ENCODE assay signal across 16 mouse cellular contexts in the genomic region with DNA sequence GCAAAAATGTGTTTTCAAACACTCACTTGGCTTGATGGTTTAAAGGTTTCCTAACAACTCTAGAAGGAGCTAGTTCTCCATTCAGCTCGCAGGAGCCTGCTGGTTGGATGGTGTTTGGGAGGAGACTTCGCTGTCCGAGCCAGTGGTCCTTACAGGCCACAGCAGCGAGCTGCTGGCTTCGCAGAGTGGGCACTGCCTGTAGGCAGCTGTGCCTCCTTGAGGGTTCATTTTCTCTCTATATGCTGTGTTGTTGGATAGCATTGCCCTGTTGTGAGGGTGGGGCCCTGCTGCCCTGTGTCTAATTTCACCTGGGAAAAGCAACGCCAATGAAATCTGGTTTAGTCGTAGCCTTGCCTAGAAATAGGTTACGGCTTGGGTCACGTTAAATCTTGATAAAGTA. TPM values are rescaled to one million over a fixed set of nuclear protein-coding genes. Genes with fewer than 3 reads are reported as not detected.
DNase-seq lines count a peak whose midpoint lies in the region; TF ChIP-seq lines count a peak whose summit lies in the region.
"Had no signal": no experiment of that assay in that cellular context is flagged by ENCODE, and none has a peak within 500 bp of the region (broad histone marks: within the 10 kb centered on the region; RNA-seq: fewer than 3 reads in every experiment).

No protein-coding gene starts in this region.

- TF ChIP-seq POLR2A in olfactory bulb, adult 2 months (IDR thresholded peaks at IDR 0.05; ENCODE audit: insufficient read depth, low read depth, low read length): no peak

- H3K4me3 ChIP-seq in gastrocnemius, adult 2 months: no peak overlapping the region
- no peak overlapping the region for H3K4me3 ChIP-seq in olfactory bulb, adult 2 months (ENCODE audit: insufficient read depth, low read depth, low read length)

- no peak for TF ChIP-seq CTCF in gastrocnemius, adult 2 months (IDR thresholded peaks at IDR 0.05)
- TF ChIP-seq CTCF in olfactory bulb, adult 2 months (IDR thresholded peaks at IDR 0.05; ENCODE audit: insufficient read depth, low read depth, low read length): no peak

- WGBS in olfactory bulb, adult 2 months: 75% methylated on average over 9 of the region's 9 CpGs

- peak overlapping the region; percentile 92 for H3K27ac ChIP-seq in gastrocnemius, adult 2 months
- H3K27ac ChIP-seq in olfactory bulb, adult 2 months (ENCODE audit: insufficient read depth, low read depth, low read length): 0 out of 2 replicates have a peak overlapping the region, but pooled peaks have one; percentile 4

- peaks cover 10% of the 10 kb centered on the region for H3K4me1 ChIP-seq in olfactory bulb, adult 2 months (ENCODE audit: control insufficient read depth, insufficient read depth, low read length)

- peak; percentile 36 for DNase-seq in gastrocnemius, adult 2 months
- no peak for DNase-seq in gastrocnemius, adult 18-20 months (ENCODE audit: low spot score)
- DNase-seq in heart, adult 11 months: peak; percentile 90
- no peak for DNase-seq in heart, postnatal 14 days
- DNase-seq in layer of hippocampus, postnatal 25 days (ENCODE audit: extremely low spot score in 1 of 2, low spot score in 1 of 2): no peak
- DNase-seq: adrenal gland, adult 2 months; adrenal gland, adult 8-10 months; adrenal gland, postnatal 10 days; adrenal gland, postnatal 14 days; adrenal gland, postnatal 25 days; adrenal gland, postnatal 36 days; B cell, adult 2 months; cerebellum, adult 11 months; cerebellum, adult 11-12 months; cerebellum, adult 18-20 months had no signal

- intact Hi-C loops in gastrocnemius, adult 2 months (cut with DNase I): loop anchor here (5.0 to 10.0 kb wide), 4 partner anchors 55 to 280 kb away; no protein-coding TSS in a partner anchor
- intact Hi-C loops in heart, postnatal 14 days (cut with DNase I): loop anchor here (10.0 kb wide), 2 partner anchors 198 to 258 kb away; no protein-coding TSS in a partner anchor

RNA-seq across cellular contexts. Expression of gene Rbm20, which starts 29.8 kb away (rescaled TPM):
- total RNA-seq in gastrocnemius, adult 2 months (2021): 10 to 100 TPM; 72.6 to 73.2 TPM
- 10 to 100 TPM; 75.3 to 75.4 TPM for total RNA-seq in gastrocnemius, adult 18-20 months (2021)
- total RNA-seq in heart, postnatal 14 days (2021): 100 to 1,000 TPM; 224 to 225 TPM
- not detected in 2 replicates for polyA plus RNA-seq in olfactory bulb, adult 2 months (2012; ENCODE audit: insufficient read depth, insufficient read length, low replicate concordance, missing spikeins)
- total RNA-seq in layer of hippocampus, postnatal 25 days (2021): 1 to 10 TPM; 2.7 to 3.4 TPM

RNA-seq across cellular contexts. Expression of gene Smc3, which starts 47.1 kb away (rescaled TPM):
- total RNA-seq in gastrocnemius, adult 2 months (2021): 10 to 100 TPM; 15.6 to 20.0 TPM
- 10 to 100 TPM; 15.5 to 15.8 TPM for total RNA-seq in gastrocnemius, adult 18-20 months (2021)
- total RNA-seq in heart, postnatal 14 days (2021): 10 to 100 TPM; 22.1 to 22.8 TPM
- polyA plus RNA-seq in olfactory bulb, adult 2 months (2012; ENCODE audit: insufficient read depth, insufficient read length, low replicate concordance, missing spikeins): 104 TPM in 1 of 2 replicates, not detected in the other
- total RNA-seq in layer of hippocampus, postnatal 25 days (2021): 10 to 100 TPM; 37.7 to 42.4 TPM

RNA-seq across cellular contexts. Expression of gene Nutf2-ps1, which starts 58.4 kb away (rescaled TPM):
- 10 to 100 TPM; 67.8 to 83.3 TPM for total RNA-seq in gastrocnemius, adult 2 months (2021)
- total RNA-seq in gastrocnemius, adult 18-20 months (2021): 10 to 100 TPM; 61.0 to 64.3 TPM
- total RNA-seq in heart, postnatal 14 days (2021): 10 to 100 TPM; 85.0 to 85.9 TPM
- polyA plus RNA-seq in olfactory bulb, adult 2 months (2012; ENCODE audit: insufficient read depth, insufficient read length, low replicate concordance, missing spikeins): not detected in 2 replicates
- 10 to 100 TPM; 34.1 to 44.2 TPM for total RNA-seq in layer of hippocampus, postnatal 25 days (2021)

Comparison
In these comparisons a context has a peak if more than half of its experiments do, and no peak if none do; other contexts are left out.
1. DNase-seq: peak in gastrocnemius, adult 2 months (single experiment) and heart, adult 11 months (single experiment); none in gastrocnemius, adult 18-20 months (single experiment), heart, postnatal 14 days (0 of 2) and layer of hippocampus, postnatal 25 days (0 of 2).
2. RNA of gene Rbm20, which starts 29.8 kb away (total RNA-seq): 224 to 225 TPM in heart, postnatal 14 days, 75.3 to 75.4 TPM in gastrocnemius, adult 18-20 months and 72.6 to 73.2 TPM in gastrocnemius, adult 2 months; 2.7 to 3.4 TPM in layer of hippocampus, postnatal 25 days; every median in the first group is over 10 times any median in the second.